Mouse (Mus musculus): ENCODE measurements around the gene Zbtb14. TPM values are rescaled to one million over a fixed set of nuclear protein-coding genes. Genes with fewer than 3 reads are reported as not detected.
A peak's percentile ranks its signal among the peaks of the same experiment; 100 is the strongest.

Zbtb14 gene
- total RNA-seq (2021): 10 to 100 TPM; 11.1 to 14.5 TPM
- long read RNA-seq, experiment 1, full-length matches to known transcripts: 20 of 21 reads
- long read RNA-seq, experiment 1, partial matches to known transcripts: 1 of 21 reads
- long read RNA-seq, experiment 1, other reads (novel, unspliced or antisense): 0 of 21 reads
- long read RNA-seq, experiment 2, full-length matches to known transcripts: 40 of 45 reads
- long read RNA-seq, experiment 2, partial matches to known transcripts: 5 of 45 reads
- long read RNA-seq, experiment 2, other reads (novel, unspliced or antisense): 0 of 45 reads

DNA sequence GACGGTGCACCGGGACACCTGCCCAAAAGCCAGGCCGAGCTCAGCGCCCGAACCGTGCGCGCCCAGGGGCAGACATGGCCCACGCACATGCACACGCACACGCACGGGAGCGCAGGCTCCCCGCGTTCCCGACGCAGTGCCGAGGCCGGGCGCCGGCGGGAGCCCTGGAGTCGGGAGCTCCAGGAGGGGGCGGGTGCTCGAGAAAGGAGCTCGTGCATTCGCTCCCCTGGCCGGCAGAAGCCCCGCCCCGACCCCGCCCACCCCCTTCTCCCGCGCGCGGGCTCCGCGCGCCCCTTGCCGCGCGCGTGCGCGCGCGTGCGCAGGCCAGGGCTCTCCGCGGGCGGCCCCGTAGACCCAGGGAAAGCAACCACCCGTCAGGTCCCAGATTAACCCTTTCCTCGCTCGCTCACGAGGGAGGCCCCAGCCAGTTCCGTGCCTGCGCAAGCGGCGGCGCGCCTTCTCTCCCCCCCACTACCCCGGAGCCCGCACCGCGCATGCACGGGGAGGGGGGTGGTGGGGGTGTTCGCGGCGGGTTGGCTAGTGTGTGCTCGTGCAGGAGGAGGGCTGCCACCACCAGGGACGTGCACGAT, at the start of gene Zbtb14:
Gene Zbtb14 (plus strand): TSS at position 540 of the 590 bp plus-strand sequence.
- DNase-seq (ENCODE audit: low spot score in 2 of 2): peak; percentile 85 to 89

DNA sequence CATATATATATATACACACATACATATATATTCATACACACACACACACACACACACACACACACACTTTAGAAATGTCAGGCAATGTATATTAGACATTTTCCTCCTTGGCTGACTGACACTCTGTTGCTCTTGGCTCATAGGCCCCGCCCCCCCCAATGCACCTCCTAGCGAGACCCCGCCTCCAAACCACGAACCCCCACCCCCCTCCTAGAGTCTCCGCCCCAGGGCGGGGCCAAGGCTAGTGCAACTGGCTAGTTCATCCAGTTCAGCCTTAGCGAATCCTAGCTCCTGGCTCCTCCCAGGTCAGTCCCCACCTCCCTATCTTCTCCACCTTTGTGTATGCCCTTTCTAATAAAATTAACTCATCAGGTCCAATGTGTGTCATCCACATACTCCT, 36.8 kb upstream of the Zbtb14 start:
- DNase-seq (ENCODE audit: low spot score in 2 of 2): no peak

DNA sequence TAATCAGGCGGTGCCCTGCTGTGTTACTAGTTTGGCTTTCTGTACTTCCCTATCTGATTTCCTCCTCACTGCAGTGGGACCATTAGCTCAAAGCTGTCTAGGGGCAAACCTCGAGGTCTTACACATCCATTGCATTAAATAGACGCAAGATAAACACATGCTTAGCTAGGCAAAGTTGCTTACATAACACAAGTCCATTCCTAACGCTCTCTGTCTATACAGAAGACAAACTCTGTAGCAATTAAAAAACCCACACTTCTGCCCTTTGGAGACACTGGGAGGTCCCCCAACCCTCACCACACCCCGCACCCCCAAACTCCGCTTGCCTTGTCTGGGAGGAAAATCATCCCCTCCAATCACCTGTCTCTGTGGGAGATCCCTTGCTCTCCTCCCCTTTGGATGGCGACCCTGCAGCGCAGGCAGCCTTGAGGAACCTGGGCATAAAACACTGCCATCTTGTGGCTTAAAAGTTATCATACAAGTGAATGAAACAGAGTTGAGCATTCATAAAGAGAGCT, 33.8 kb upstream of the Zbtb14 start:
- no peak for DNase-seq (ENCODE audit: low spot score in 2 of 2)

DNA sequence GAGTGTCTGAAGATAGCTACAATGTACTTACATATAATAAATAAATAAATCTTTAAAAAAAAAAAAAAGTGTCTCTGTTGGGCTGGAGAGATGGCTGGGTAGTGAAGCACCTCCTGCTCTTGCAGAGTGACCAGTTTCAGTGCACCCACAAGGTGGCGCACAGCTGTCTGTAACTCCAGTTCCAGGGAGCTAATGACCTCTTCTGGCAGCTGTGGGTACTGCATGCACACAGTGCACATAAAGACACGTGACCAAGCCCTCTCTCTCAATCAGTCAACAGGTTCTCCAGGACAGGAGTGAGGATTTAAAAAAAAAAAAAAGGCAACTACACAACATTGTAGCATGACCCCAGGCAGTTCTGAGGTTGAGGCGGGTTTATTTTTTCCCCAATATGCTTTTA, 17.8 kb upstream of the Zbtb14 start:
- no peak for DNase-seq (ENCODE audit: low spot score in 2 of 2)

DNA sequence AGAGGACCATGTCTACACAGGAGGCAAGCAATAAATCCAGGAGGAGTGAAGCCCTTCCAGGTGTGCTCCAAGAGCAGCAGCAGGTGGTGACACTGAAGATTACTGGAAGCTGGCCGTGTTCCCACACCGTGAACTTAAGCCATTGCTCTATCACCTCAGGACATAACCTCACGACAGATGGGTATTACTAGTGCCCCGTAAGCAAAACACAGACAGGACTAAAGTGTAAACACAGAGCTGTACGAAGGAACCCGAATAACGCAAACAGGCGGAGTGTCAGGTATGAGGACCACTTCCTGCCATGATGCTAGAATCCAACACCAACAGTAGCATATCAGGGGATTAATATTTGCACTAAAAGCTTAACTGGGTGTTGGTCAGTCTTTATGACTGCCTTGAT, 2.0 kb upstream of the Zbtb14 start:
- no peak for DNase-seq (ENCODE audit: low spot score in 2 of 2)

DNA sequence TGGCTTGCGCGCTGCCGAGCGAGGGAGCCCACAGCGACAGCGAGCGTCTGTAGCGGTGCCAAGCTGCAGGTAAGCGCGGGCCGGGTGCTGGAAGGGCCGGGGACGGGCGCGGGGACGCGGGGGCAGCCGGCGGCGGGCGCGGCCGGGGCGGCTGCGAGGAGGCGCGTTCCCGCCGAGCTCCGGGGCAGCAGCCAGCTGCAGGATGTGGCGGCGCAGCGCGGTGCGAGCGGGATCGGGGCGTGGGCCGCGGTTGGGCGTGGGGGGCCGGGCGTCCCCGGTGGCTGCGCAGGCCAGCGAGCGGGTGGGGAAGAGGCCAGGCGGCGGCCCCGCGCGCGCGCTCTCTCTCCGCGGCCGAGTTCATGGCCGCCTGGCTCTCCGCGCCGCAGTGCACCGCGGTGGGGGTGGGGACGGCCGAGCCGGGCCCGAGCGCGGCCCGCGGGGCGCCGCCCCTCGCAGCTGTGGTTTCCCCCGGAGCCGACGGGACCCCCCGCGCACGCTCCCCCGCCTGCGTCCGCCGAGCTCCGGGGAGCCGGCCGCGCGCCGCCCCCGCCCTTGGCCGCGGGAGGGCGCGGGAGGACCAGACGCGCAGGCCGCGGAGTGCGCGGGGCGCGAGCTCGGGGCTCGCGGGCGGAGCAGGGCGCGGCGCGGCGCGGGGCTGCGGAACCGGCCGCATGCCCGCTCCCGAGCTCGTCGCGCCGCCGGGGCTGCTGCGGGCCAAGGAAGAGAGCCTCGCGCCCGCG, 521 bp downstream of the Zbtb14 start:
- DNase-seq (ENCODE audit: low spot score in 2 of 2): peak; percentile 78 to 82

DNA sequence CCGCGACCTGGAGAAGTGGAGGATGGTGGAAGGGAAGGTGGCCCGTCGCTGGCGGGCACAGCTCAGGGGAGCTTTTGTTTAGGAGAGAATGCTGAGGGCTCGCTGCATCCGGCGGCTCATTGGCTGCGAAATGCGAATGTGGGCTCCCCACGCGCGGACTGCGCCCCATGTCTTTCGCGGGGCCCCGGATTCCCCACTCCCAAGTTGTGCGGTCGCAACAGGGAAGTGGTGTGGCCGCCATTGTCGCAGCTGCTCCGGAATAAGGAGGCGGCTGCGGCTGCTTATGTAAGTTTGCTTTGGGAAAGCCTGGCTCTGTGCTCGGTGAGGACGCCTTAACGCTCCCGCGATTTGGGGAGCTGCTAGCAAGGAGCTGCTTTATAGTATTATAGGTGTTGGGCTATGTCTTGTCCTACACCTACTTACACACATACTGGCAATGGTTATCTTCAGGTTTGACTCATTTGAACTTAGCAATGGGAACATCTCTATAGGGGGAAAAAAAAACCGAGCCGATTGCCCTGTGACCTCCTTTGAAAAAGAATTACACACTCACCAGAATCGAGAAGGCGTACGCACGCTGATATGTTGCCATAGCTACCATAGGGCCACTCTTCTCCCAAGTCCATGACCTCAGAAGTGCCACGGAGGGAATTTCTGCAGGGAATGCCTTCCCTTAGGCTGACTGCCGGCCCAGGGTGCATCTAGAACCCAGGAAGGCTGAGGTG, 1.3 kb downstream of the Zbtb14 start:
- peak in 1 of 2 experiments; percentile 19 for DNase-seq (ENCODE audit: low spot score in 2 of 2)

DNA sequence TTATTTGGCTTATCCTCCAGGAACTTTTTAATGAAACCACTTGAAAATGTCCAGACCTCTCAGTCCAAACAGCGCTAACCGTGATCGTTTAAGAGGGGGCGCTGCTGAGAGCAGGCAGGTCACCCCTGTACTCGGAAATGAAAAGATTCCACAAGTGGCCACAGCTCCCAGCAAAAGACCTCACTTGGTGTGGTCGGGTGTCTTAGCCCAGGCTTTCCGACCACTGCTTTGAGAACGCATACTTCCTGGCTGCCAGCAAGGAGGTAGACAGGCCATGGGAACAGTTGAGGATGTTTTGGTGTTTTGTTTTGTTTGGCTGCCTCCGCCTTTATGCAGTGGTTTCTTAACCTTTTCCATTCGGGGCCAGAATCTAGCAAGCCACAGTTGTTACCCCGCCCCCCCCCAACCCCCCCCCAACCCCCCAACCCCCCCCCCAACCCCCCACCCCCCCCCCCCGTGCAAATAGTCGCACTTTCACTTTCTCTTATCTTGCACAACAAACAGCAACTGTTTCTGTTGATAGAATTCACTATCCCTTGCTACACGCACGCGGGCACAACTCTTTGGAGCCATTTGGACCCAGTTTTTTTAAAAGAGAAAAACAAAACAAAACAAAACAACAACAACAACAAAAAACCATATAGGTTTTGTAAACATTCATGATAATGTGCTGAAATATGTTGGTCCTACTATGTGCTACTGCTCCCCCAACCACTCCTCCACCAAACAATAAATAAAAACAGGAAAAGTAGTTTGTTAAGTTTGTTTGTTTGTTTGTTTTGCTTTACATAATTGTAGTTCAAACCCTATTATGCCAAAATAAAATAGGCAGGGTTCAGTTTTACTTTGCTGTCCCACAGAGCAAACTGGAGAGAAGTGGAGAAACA, 13.5 kb downstream of the Zbtb14 start:
- no peak for DNase-seq (ENCODE audit: low spot score in 2 of 2)

DNA sequence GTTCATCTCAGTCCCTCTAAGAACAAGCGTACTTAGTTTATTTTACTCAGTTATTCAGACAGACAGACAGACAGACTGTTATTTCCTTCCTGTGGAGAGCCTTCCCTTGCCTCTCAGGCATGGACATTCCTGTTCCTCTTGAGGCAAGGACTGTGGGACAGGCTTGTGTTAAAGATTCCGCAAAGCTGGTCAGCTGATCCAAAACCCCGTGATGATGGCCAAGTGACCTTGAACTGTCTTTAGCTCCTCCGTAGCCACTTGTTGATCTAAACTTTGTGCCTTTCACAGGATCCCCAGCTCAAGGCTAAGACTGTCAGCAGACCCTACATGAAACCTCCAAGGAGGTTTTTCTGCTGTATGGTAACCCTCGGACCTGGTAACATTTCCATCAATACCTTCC, 14.3 kb downstream of the Zbtb14 start:
- DNase-seq (ENCODE audit: low spot score in 2 of 2): no peak

DNA sequence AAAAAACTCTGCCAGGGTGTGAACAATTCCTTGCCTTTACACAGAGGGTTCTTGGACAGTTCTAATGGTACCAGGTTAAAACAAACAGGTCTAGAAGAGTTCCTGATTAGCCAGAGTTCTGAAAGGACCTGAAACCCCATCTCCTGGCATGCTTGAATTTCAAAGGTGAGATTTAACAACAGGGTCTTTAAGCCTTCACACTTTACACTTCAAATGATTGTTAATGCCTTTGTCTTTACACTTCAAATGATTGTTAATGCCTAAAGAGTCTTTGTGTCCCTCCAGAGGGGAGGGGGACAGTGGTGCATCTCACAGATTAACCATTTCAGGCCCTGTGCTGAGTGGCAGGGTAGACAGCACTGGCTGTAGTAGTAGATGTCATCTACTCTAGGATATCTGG, 15.2 kb downstream of the Zbtb14 start:
- no peak for DNase-seq (ENCODE audit: low spot score in 2 of 2)

DNA sequence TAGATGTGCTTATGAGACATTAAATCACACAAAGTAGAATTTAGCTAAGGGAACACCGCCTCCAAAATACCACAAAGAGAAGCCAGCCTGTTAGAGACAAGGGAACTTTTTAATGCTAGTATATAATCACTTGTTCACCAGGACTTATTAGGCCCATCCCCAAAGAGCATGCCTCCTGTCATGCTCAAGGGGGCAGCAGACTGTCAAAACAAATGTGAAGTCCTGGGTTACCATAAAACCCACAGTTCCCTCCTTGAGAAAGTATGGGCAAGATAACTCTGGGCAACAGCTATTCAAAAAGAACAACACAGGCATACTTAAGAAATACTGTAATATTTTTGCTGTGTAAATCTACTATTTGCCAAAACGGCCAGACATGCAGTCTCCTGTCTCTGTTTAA, 18.3 kb downstream of the Zbtb14 start:
- no peak for DNase-seq (ENCODE audit: low spot score in 2 of 2)

DNA sequence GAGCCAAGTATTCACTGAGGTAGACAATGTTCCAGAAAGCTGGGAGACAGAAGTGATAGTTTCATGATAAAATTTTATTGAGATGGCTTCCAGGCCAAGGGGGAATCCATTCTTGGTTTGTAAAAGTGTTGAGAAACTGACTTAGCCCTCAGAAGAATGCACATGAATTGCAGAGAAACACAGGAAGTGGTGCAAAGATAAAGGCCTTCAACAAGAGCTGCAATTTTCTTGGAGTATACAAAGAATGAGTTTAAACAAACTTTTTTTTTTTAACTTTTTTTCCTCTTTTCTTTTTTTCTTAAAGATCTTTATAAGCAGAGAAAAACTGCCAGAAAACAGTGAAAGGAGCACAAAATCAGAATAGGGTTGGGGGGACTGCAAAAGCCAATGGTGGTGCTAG, 33.3 kb downstream of the Zbtb14 start:
- DNase-seq (ENCODE audit: low spot score in 2 of 2): no peak

DNA sequence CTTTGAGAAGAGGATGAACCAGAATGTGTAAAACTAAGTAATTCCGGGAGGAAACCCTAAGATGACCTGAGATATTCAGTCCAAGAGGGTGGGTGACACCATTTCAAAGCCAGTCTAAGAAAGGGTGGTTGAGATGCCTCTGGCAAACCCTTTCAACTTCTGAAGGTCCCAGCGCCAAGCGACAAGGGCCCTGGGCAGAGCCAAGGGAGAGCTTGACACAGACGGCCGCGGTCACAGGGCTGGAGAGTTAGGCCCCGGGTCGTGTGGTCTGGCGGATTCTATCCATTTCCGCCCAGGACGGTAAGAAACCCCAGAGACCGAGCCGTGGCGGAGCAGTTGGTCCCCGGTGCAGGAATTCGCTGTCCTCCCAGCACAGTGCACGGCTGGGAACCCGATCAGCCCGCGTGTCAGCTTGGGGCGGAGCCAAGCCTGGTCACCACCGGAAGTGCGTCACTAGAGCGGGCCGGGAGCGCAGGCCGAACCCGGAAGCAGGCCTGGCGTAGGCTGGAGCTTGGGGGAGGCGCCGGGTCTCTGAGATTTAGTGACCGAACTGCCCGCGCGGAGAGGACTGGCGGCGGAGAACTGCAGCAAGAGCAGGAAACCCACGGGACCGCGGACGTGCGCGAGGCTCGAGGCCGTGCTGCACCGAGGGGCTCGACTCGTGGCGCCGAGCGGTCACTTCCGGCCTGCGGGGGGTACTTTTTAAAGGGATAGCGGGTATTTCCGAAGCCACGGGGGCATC, 34.2 kb downstream of the Zbtb14 start:
- peak; percentile 97 for DNase-seq (ENCODE audit: low spot score in 2 of 2)

DNA sequence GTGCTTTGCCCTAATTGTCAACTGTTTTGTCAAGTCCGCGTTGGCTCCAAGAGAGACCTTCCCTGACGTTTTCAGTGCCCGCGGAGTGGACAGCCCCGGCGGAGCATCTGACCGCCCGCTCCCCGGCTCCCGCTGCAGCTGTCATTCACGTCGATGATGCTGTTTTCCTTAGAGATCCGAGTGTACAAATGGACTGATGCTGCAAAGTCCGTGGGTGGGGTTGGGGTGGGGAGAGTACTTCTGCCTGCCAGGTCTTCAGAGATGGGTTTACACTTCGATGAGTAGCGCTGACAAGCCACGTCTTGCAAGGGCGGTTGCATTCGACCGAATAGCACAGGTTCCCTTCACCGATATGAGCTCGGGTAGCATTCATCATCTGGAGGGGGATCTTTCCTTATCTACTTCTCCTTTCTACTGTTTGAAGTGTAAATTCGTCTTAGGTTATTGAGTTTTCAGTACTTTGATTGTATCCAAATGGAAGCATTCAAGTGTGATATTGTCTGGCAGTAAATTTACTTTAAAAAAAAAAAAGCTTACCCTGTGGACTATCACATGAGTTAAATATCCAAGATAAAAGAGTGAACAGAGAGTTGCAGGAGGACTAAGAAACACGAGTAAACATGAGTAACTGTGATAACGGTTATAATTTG, 35.0 kb downstream of the Zbtb14 start:
- no peak for DNase-seq (ENCODE audit: low spot score in 2 of 2)

DNA sequence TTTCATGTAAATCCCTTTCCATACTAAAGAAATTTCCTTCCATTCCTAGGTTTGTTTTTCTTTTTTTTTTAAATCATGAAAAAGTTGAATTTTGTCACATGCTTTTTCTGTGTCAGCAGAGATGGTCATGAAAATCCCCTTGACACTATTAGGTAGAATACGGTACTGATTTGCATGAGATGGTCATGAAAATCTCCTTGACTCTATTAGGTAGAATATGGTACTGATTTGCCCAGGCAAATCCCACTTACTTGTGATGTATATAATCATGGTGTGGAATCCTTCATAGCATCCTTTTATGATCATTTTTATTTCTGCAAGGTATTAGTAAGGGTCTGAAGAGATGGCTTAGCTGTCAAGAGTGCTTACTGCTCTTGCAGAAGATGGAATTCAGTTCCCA, 38.7 kb downstream of the Zbtb14 start:
- DNase-seq (ENCODE audit: low spot score in 2 of 2): no peak

DNA sequence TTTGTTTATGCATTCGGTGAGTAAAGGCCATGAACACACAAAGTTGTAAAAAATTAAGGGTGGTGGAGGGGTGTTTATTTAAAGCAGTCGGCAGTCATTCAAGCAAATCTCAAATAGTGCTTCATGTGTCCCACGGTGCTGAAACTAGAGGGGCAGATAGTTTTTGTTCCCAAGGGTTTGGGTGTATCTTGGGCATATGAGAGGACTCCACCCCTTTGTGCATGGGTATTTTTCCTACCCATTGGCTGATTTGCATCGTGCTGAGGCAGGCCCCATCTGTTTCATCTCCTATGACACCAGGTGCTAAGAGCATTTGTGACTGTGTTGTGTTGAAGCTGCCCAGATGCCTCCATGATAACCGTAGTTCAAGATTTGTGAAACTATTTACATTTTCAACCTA, 55.0 kb downstream of the Zbtb14 start:
- DNase-seq (ENCODE audit: low spot score in 2 of 2): no peak

DNA sequence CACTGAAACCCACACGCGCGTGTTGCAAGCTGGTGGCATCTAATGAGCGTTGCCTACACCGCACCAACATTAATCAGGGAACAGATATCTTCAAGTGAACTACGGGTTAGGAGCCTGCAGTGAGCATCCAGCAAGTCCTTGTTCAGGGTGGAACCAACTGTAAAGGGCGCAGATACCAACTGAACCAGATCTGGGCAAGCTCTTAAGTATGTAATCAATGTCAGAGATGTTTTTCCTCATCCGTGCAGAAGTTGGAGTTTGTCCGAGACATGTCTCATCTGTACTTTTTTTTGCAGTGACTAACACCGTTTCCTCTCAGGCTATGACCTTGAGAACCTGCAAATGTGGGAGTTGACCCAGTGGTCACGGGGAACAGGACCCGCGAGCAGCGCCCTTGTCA, 55.6 kb downstream of the Zbtb14 start:
- DNase-seq (ENCODE audit: low spot score in 2 of 2): no peak

DNA sequence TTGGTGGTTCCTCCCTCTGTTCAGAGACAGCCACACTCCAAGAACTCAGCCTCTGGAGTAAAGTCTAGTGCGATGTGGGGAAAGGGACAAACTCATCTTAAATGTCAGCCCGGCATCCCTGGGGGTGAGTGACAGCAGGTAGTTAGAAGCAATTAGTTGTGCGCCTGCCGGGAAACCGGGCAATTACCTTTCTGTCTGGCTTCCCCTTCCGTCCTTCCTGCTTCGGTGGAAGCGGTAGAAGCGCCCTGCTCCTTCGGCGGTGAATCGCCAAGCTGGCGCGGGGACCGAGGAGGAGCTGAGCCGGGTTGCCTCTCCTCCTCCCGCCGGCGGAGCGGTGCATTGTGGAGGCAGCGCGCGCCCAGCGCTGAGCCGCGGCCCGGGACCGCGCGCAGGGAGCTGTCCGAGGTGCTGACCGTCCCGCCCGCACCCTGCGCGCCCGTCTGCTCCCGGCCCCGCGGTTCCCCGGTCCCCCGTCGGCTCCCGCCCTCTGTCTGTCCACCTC, 56.2 kb downstream of the Zbtb14 start, which contains the start of gene Akain1:
Gene Akain1 (plus strand): TSS at position 337 of the 502 bp plus-strand sequence.
- DNase-seq (ENCODE audit: low spot score in 2 of 2): peak; percentile 80 to 83
